Mouse (Mus musculus): ENCODE data around the gene Dchs1. TPM values are rescaled to one million over a fixed set of nuclear protein-coding genes. Genes with fewer than 3 reads are reported as not detected.
"Not testable (repeated sequence)": the region's sequence is repeated elsewhere in the genome, so short reads cannot be mapped to it uniquely, and the experiment has no call there.

Gene Dchs1
- polyA plus RNA-seq, 1 experiment from 2014 or later: 22.8 TPM

DNA sequence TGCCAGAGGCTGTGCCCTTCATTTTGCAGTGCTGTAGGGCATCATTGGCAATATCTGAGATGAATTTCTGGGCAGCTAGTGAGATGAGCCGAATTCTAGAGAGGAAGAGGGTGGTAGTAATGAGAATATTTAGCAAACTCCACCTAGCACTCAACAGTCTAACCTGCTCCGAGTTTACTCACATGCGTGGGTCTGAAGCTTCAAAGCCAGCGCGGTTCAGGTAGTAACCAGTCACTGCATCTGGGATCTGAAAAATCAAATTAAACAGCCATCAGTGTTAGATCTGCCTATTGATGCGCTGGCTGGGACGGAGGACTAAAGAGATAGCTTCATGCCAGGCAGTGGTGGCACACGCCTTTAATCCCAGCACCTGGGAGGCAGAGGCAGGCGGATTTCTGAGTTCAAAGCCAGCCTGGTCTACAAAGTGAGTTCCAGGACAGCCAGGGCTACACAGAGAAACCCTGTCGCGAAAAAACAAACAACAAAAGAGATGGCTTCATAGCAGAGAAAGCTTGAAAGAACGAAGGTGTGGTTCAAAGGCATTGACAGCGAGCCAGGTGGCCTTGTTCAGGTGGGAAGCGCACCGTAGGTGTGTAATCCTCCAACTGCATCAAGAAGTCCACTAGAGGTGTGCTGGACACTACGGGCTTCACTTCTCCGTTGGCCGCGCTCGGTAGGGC lies 44.1 kb downstream of the Dchs1 start:
- ATAC-seq (ENCODE audit: insufficient number of reproducible peaks, low FRiP score, low TSS enrichment, low read depth); H3K4me1 ChIP-seq (ENCODE audit: control insufficient read depth, insufficient read depth, low read length); DNase-seq (ENCODE audit: low spot score); H3K27me3 ChIP-seq (ENCODE audit: control insufficient read depth, insufficient read depth, low read length); H3K27ac ChIP-seq (replicated peaks; ENCODE audit: low read depth, low read length); H3K9me3 ChIP-seq (ENCODE audit: control insufficient read depth, low read length): not testable (repeated sequence)
- H3K4me3 ChIP-seq (ENCODE audit: low read depth, low read length): peak overlapping the region; percentile 88
- H3K4me2 ChIP-seq (ENCODE audit: low read depth, severe bottlenecking): peak overlapping the region; percentile 89
- H3K36me3 ChIP-seq (ENCODE audit: control insufficient read depth, insufficient read depth, low read length): peaks cover 16% of the 10 kb centered on the region
- WGBS: 38% methylated on average over 20 of the region's 20 CpGs
- H3K9ac ChIP-seq (ENCODE audit: low read length): peak overlapping the region; percentile 86

DNA sequence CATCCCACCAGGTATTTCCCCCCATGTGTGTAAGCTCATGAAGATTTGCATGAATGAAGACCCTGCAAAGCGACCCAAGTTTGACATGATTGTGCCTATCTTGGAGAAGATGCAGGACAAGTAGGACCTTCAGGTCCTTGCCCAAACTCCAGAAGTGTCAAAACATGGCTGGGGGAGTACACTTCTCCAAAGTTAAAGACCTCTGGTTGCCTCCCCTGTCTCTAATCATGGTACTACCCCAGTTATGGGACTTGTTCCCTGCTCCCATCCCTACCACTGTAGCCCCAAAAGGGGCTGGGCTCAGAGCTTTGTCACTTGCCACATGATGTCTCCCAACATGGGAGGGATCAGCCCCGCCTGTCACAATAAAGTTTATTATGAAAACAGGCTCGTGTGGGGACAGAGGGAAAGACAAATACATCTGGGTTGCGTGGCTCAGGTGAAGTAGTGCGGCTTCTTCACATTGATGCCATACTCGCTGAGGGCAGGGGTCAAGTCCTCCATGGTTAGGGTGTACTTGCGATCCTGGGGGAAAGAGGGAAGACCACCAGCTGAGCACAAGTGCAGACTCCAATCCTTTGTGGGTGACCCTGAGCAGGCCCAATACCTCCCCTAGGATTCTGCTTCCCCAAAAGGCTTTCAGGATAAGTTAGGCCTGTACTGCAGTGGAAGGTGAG lies 44.8 kb downstream of the Dchs1 start:
- not testable (repeated sequence) for H3K27ac ChIP-seq (replicated peaks; ENCODE audit: low read depth, low read length); H3K4me1 ChIP-seq (ENCODE audit: control insufficient read depth, insufficient read depth, low read length); ATAC-seq (ENCODE audit: insufficient number of reproducible peaks, low FRiP score, low TSS enrichment, low read depth); H3K4me3 ChIP-seq (ENCODE audit: low read depth, low read length); DNase-seq (ENCODE audit: low spot score); H3K9ac ChIP-seq (ENCODE audit: low read length); H3K4me2 ChIP-seq (ENCODE audit: low read depth, severe bottlenecking); H3K27me3 ChIP-seq (ENCODE audit: control insufficient read depth, insufficient read depth, low read length); H3K9me3 ChIP-seq (ENCODE audit: control insufficient read depth, low read length)
- H3K36me3 ChIP-seq (ENCODE audit: control insufficient read depth, insufficient read depth, low read length): peaks cover 16% of the 10 kb centered on the region
- 86% methylated on average over 7 of the region's 7 CpGs for whole genome bisulfite sequencing

- Histone ChIP-seq H3K4me3 (ENCODE audit: low read depth, low read length) (no peak overlapping the region), H3K4me2 (ENCODE audit: low read depth, severe bottlenecking) (no peak overlapping the region)
- 91% methylated on average over 9 of the region's 9 CpGs for WGBS
Observed at GRCm38 (mm10) chr7:105741978-105742377, 45.5 kb downstream of the Dchs1 start.

GRCm38 (mm10) chr7:105740851-105741250 lies 46.6 kb downstream of the Dchs1 start:
- no peak overlapping the region for H3K27ac ChIP-seq (replicated peaks; ENCODE audit: low read depth, low read length)
- no peaks in the 10 kb centered on the region for H3K9me3 ChIP-seq (ENCODE audit: control insufficient read depth, low read length)
- H3K27me3 ChIP-seq (ENCODE audit: control insufficient read depth, insufficient read depth, low read length): no peaks in the 10 kb centered on the region
- 92% methylated on average over 6 of the region's 6 CpGs for WGBS
- no peak overlapping the region for H3K4me3 ChIP-seq (ENCODE audit: low read depth, low read length)
- DNase-seq (ENCODE audit: low spot score) (no peak), ATAC-seq (ENCODE audit: insufficient number of reproducible peaks, low FRiP score, low TSS enrichment, low read depth) (no peak)
- H3K36me3 ChIP-seq (ENCODE audit: control insufficient read depth, insufficient read depth, low read length): peaks cover 13% of the 10 kb centered on the region
- peaks cover 9% of the 10 kb centered on the region for H3K4me1 ChIP-seq (ENCODE audit: control insufficient read depth, insufficient read depth, low read length)
- H3K9ac ChIP-seq (ENCODE audit: low read length): no peak overlapping the region
- no peak overlapping the region for H3K4me2 ChIP-seq (ENCODE audit: low read depth, severe bottlenecking)

More at GRCm38 (mm10) chr7:105741978-105742377, 45.5 kb downstream of the Dchs1 start:
- Histone ChIP-seq H3K27me3 (ENCODE audit: control insufficient read depth, insufficient read depth, low read length) (no peaks in the 10 kb centered on the region), H3K4me1 (ENCODE audit: control insufficient read depth, insufficient read depth, low read length) (peaks cover 9% of the 10 kb centered on the region), H3K9ac (ENCODE audit: low read length) (no peak overlapping the region), H3K27ac (replicated peaks; ENCODE audit: low read depth, low read length) (no peak overlapping the region), H3K9me3 (ENCODE audit: control insufficient read depth, low read length) (no peaks in the 10 kb centered on the region), H3K36me3 (ENCODE audit: control insufficient read depth, insufficient read depth, low read length) (peaks cover 13% of the 10 kb centered on the region)
- ATAC-seq (ENCODE audit: insufficient number of reproducible peaks, low FRiP score, low TSS enrichment, low read depth) (no peak), DNase-seq (ENCODE audit: low spot score) (no peak)

DNA sequence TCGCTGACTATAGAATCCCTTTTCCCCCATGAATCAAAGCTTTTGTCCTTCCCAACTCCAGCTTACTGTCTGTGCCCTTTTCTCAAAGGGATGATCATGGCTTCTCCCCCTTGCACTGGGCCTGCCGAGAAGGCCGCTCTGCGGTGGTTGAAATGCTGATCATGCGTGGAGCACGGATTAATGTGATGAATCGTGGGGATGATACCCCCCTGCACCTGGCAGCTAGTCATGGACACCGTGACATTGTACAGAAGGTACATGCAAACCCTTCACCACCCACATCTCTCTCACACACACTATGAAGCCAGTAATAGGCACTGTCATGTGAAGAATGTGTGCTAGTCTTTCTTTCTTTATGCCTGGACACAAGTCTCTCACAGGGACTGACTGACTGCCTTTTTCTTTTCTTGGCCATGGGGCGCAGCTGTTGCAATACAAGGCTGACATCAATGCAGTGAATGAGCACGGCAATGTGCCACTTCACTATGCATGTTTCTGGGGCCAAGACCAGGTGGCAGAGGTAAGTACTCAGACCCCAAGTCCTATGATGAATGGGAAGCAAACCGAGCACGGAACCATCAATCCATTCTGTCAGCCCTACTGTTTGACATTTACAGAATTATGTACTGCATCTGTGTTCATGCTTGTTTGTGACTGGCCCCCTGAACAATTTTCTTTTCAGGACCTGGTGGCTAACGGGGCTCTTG lies 47.2 kb downstream of the Dchs1 start:
- H3K4me1 ChIP-seq (ENCODE audit: control insufficient read depth, insufficient read depth, low read length): peaks cover 9% of the 10 kb centered on the region
- no peak overlapping the region for H3K27ac ChIP-seq (replicated peaks; ENCODE audit: low read depth, low read length)
- no peaks in the 10 kb centered on the region for H3K9me3 ChIP-seq (ENCODE audit: control insufficient read depth, low read length)
- H3K36me3 ChIP-seq (ENCODE audit: control insufficient read depth, insufficient read depth, low read length): peaks cover 13% of the 10 kb centered on the region
- H3K4me3 ChIP-seq (ENCODE audit: low read depth, low read length): no peak overlapping the region
- 88% methylated on average over 13 of the region's 13 CpGs for WGBS
- no peaks in the 10 kb centered on the region for H3K27me3 ChIP-seq (ENCODE audit: control insufficient read depth, insufficient read depth, low read length)
- H3K4me2 ChIP-seq (ENCODE audit: low read depth, severe bottlenecking): no peak overlapping the region
- H3K9ac ChIP-seq (ENCODE audit: low read length): no peak overlapping the region
- DNase-seq (ENCODE audit: low spot score): no peak
- no peak for ATAC-seq (ENCODE audit: insufficient number of reproducible peaks, low FRiP score, low TSS enrichment, low read depth)

- no peaks in the 10 kb centered on the region for H3K9me3 ChIP-seq (ENCODE audit: control insufficient read depth, low read length)
- H3K4me1 ChIP-seq (ENCODE audit: control insufficient read depth, insufficient read depth, low read length): peaks cover 12% of the 10 kb centered on the region
- no peak overlapping the region for H3K4me3 ChIP-seq (ENCODE audit: low read depth, low read length)
- peaks cover 19% of the 10 kb centered on the region for H3K36me3 ChIP-seq (ENCODE audit: control insufficient read depth, insufficient read depth, low read length)
- no peaks in the 10 kb centered on the region for H3K27me3 ChIP-seq (ENCODE audit: control insufficient read depth, insufficient read depth, low read length)
- DNase-seq (ENCODE audit: low spot score) (peak; percentile 73), ATAC-seq (ENCODE audit: insufficient number of reproducible peaks, low FRiP score, low TSS enrichment, low read depth) (peak; percentile 36; the same call in 1 of the 2 replicates)
- H3K27ac ChIP-seq (replicated peaks; ENCODE audit: low read depth, low read length): no peak overlapping the region; the same call in 1 of the 2 replicates
- H3K4me2 ChIP-seq (ENCODE audit: low read depth, severe bottlenecking): peak overlapping the region; percentile 12; the same call in 1 of the 2 replicates
- H3K9ac ChIP-seq (ENCODE audit: low read length): no peak overlapping the region
- WGBS: 20% methylated on average over 3 of the region's 3 CpGs
Observed at GRCm38 (mm10) chr7:105738948-105739347, 48.5 kb downstream of the Dchs1 start.

DNA sequence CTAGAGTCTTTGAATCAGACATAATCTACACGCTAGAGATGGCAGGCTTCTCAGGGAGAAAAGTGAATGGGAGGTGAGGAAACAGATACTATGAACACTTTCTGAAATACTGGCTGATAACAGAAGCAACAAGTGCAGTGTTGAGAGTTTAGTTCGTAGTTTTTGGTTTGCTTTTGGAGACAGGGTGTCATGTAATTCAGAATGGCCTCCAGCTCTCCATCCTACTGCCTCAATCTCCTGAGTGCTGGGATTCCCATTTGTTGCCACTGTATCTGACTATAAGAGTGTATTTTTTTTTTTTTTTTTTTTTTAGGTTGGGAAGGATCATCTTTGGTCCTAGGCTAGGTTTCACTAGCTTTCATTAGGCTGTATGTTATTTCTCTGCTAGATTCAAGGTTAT lies 49.2 kb downstream of the Dchs1 start:
- Histone ChIP-seq H3K27ac (replicated peaks; ENCODE audit: low read depth, low read length) (no peak overlapping the region; the same call in 1 of the 2 replicates), H3K9ac (ENCODE audit: low read length) (no peak overlapping the region), H3K4me2 (ENCODE audit: low read depth, severe bottlenecking) (no peak overlapping the region; the same call in 1 of the 2 replicates), H3K36me3 (ENCODE audit: control insufficient read depth, insufficient read depth, low read length) (peaks cover 23% of the 10 kb centered on the region), H3K27me3 (ENCODE audit: control insufficient read depth, insufficient read depth, low read length) (no peaks in the 10 kb centered on the region), H3K9me3 (ENCODE audit: control insufficient read depth, low read length) (no peaks in the 10 kb centered on the region), H3K4me1 (ENCODE audit: control insufficient read depth, insufficient read depth, low read length) (peaks cover 12% of the 10 kb centered on the region), H3K4me3 (ENCODE audit: low read depth, low read length) (no peak overlapping the region)
- ATAC-seq (ENCODE audit: insufficient number of reproducible peaks, low FRiP score, low TSS enrichment, low read depth) (no peak), DNase-seq (ENCODE audit: low spot score) (no peak)
- WGBS: 79% methylated on average over 2 of the region's 2 CpGs

- Histone ChIP-seq H3K27ac (replicated peaks; ENCODE audit: low read depth, low read length) (no peak overlapping the region), H3K4me1 (ENCODE audit: control insufficient read depth, insufficient read depth, low read length) (peaks cover 12% of the 10 kb centered on the region), H3K9me3 (ENCODE audit: control insufficient read depth, low read length) (no peaks in the 10 kb centered on the region), H3K36me3 (ENCODE audit: control insufficient read depth, insufficient read depth, low read length) (peaks cover 23% of the 10 kb centered on the region), H3K4me2 (ENCODE audit: low read depth, severe bottlenecking) (peak overlapping the region; percentile 47), H3K9ac (ENCODE audit: low read length) (peak overlapping the region; percentile 93; the same call in 1 of the 2 replicates), H3K27me3 (ENCODE audit: control insufficient read depth, insufficient read depth, low read length) (no peaks in the 10 kb centered on the region), H3K4me3 (ENCODE audit: low read depth, low read length) (peak overlapping the region; percentile 54)
- 39% methylated on average over 3 of the region's 3 CpGs for WGBS
- ATAC-seq (ENCODE audit: insufficient number of reproducible peaks, low FRiP score, low TSS enrichment, low read depth): no peak
- no peak for DNase-seq (ENCODE audit: low spot score)
Observed at GRCm38 (mm10) chr7:105737648-105738047, 49.8 kb downstream of the Dchs1 start.
